Mouse (Mus musculus) lung, postnatal 0 days (tissue): ENCODE measurements around the gene Uvrag.

Experiments used
- CTCF ChIP-seq: IDR thresholded peaks from 2 replicates; pipeline ENCODE4 v1.5.1; 2016; ENCODE audit warnings: antibody characterized with exemption, mild to moderate bottlenecking
- EP300 ChIP-seq: IDR thresholded peaks from 2 replicates; pipeline ENCODE4 v1.6.1; 2016; ENCODE audit warnings: antibody characterized with exemption, mild to moderate bottlenecking, control low read depth

- TF ChIP-seq EP300: no peak
- no peak for TF ChIP-seq CTCF
Measured at GRCm38 (mm10) chr7:99183751-99184150, 42.8 kb upstream of the Uvrag start.
